Mouse (Mus musculus) small intestine, adult 2 months (tissue): ENCODE measurements around the gene Tph2. TPM values are rescaled to one million over a fixed set of nuclear protein-coding genes. Genes with fewer than 3 reads are reported as not detected.
"Not testable (repeated sequence)": the region's sequence is repeated elsewhere in the genome, so short reads cannot be mapped to it uniquely, and the experiment has no call there.

Source experiments
- H3K27ac ChIP-seq: fragments of 200-500 bp; 2 replicates; pipeline ENCODE4 v1.5.1; 2012; ENCODE audit warnings: low read depth, low read length, control low read depth, inconsistent platforms; ENCODE audit not compliant: insufficient read depth
- H3K27me3 ChIP-seq: fragments of 200-500 bp; 2 replicates; pipeline ENCODE4 v1.6.1; 2012; ENCODE audit warnings: mild to moderate bottlenecking, moderate library complexity, low read length, inconsistent platforms; ENCODE audit not compliant: control insufficient read depth, insufficient read depth
- H3K36me3 ChIP-seq: fragments of 200-500 bp; 2 replicates; pipeline ENCODE4 v1.6.1; 2012; ENCODE audit warnings: mild to moderate bottlenecking, low read length, control low read depth, inconsistent platforms; ENCODE audit not compliant: control insufficient read depth, insufficient read depth
- H3K4me1 ChIP-seq: fragments of 200-500 bp; 2 replicates; pipeline ENCODE4 v1.6.1; 2012; ENCODE audit warnings: low read length, inconsistent platforms, mixed read lengths; ENCODE audit not compliant: control insufficient read depth, insufficient read depth, insufficient read length
- H3K4me3 ChIP-seq: fragments of 200-500 bp; 2 replicates; pipeline ENCODE4 v1.5.1; 2012; ENCODE audit warnings: low read depth, mild to moderate bottlenecking, control low read depth, inconsistent platforms, low read length, moderate library complexity
- CTCF ChIP-seq: fragments of 200-500 bp; IDR thresholded peaks from 2 replicates; pipeline ENCODE4 v1.5.1; 2012; ENCODE audit warnings: low read depth, mild to moderate bottlenecking, control low read depth, inconsistent platforms, low read length, moderate library complexity, mixed read lengths; ENCODE audit not compliant: insufficient replicate concordance, insufficient read length; ENCODE audit errors: extremely low read depth
- POLR2A ChIP-seq: fragments of 200-500 bp; IDR thresholded peaks from 2 replicates; pipeline ENCODE4 v1.6.1; 2012; ENCODE audit warnings: low read depth, mild to moderate bottlenecking, control low read depth, inconsistent platforms, low read length, moderate library complexity
- WGBS: fragments of 180-500 bp; shearing (Covaris S2); methylation state at CpG from one replicate; pipeline ENCODE4 v1.1.7; 2018; 5-methylcytosine and 5-hydroxymethylcytosine counted together
- polyA plus RNA-seq: library from polyadenylated mRNA; depleted of rRNA; stranded (reverse); fragments of >200 nt; gene quantifications from 2 replicates; pipeline ENCODE4 v1.2.3, GENCODE M21; 2012

Tph2 gene
- polyA plus RNA-seq, 1 experiment: not detected

- H3K4me1 ChIP-seq: no peaks in the 10 kb centered on the region; the same call in 1 of the 2 replicates
- H3K27ac ChIP-seq: no peak overlapping the region
- H3K36me3 ChIP-seq: peaks cover 39% of the 10 kb centered on the region
- H3K4me3 ChIP-seq: no peak overlapping the region
- no peak for TF ChIP-seq POLR2A
- no peak for TF ChIP-seq CTCF
- WGBS: 28% methylated on average over 3 of the region's 3 CpGs
- H3K27me3 ChIP-seq: no peaks in the 10 kb centered on the region
These were observed 21.0 kb upstream of the Tph2 start for GRCm38 (mm10) chr10:115205825-115206224.

- no peak overlapping the region for H3K27ac ChIP-seq
- no peak overlapping the region for H3K4me3 ChIP-seq
- H3K36me3 ChIP-seq: peaks cover 39% of the 10 kb centered on the region
- H3K4me1 ChIP-seq: no peaks in the 10 kb centered on the region; the same call in 1 of the 2 replicates
- WGBS: 27% methylated on average over 1 of the region's 1 CpGs
- TF ChIP-seq POLR2A: no peak
- no peak for TF ChIP-seq CTCF
- H3K27me3 ChIP-seq: no peaks in the 10 kb centered on the region
These were observed 20.5 kb upstream of the Tph2 start for GRCm38 (mm10) chr10:115205284-115205683.

- Histone ChIP-seq H3K27me3 (no peaks in the 10 kb centered on the region), H3K4me3 (no peak overlapping the region), H3K27ac (no peak overlapping the region), H3K36me3 (no peaks in the 10 kb centered on the region), H3K4me1 (no peaks in the 10 kb centered on the region)
- no peak for TF ChIP-seq POLR2A
- TF ChIP-seq CTCF: no peak
- 84% methylated on average over 7 of the region's 7 CpGs for WGBS
These were observed 6.4 kb upstream of the Tph2 start for GRCm38 (mm10) chr10:115191214-115191613.

GRCm38 (mm10) chr10:115187390-115187789, 2.6 kb upstream of the Tph2 start:
- Histone ChIP-seq H3K4me1 (no peaks in the 10 kb centered on the region), H3K36me3 (no peaks in the 10 kb centered on the region), H3K27ac (no peak overlapping the region), H3K27me3 (no peaks in the 10 kb centered on the region), H3K4me3 (no peak overlapping the region)
- WGBS: 80% methylated on average over 1 of the region's 1 CpGs
- TF ChIP-seq CTCF (no peak), POLR2A (no peak)

- H3K4me3 ChIP-seq: no peak overlapping the region
- TF ChIP-seq CTCF (no peak), POLR2A (no peak)
- H3K27ac ChIP-seq: no peak overlapping the region
- H3K27me3 ChIP-seq: no peaks in the 10 kb centered on the region
- 50% methylated on average over 3 of the region's 3 CpGs for WGBS
- no peaks in the 10 kb centered on the region for H3K4me1 ChIP-seq
- H3K36me3 ChIP-seq: no peaks in the 10 kb centered on the region
These were observed 3.8 kb downstream of the Tph2 start for GRCm38 (mm10) chr10:115181034-115181433.

- not testable (repeated sequence) for H3K36me3 ChIP-seq, H3K4me3 ChIP-seq, H3K4me1 ChIP-seq, H3K27ac ChIP-seq, H3K27me3 ChIP-seq
- WGBS: 65% methylated on average over 6 of the region's 6 CpGs
These were observed 6.8 kb downstream of the Tph2 start for GRCm38 (mm10) chr10:115178019-115178418.

- no peak overlapping the region for H3K4me3 ChIP-seq
- TF ChIP-seq POLR2A: no peak
- 22% methylated on average over 12 of the region's 12 CpGs for WGBS
- no peaks in the 10 kb centered on the region for H3K27me3 ChIP-seq
- H3K27ac ChIP-seq: no peak overlapping the region
- H3K4me1 ChIP-seq: no peaks in the 10 kb centered on the region
- no peaks in the 10 kb centered on the region for H3K36me3 ChIP-seq
These were observed 9.2 kb downstream of the Tph2 start for GRCm38 (mm10) chr10:115175591-115175991.

- H3K4me1 ChIP-seq: no peaks in the 10 kb centered on the region
- no peaks in the 10 kb centered on the region for H3K36me3 ChIP-seq
- H3K4me3 ChIP-seq: no peak overlapping the region
- no peak for TF ChIP-seq CTCF
- TF ChIP-seq POLR2A: no peak
- H3K27me3 ChIP-seq: no peaks in the 10 kb centered on the region
- WGBS: 75% methylated on average over 10 of the region's 10 CpGs
- H3K27ac ChIP-seq: no peak overlapping the region
These were observed 11.5 kb downstream of the Tph2 start for GRCm38 (mm10) chr10:115173336-115173735.
